Mouse (Mus musculus) CH12.LX (cell line): ENCODE measurements around the gene Eid1. TPM values are rescaled to one million over a fixed set of nuclear protein-coding genes. Genes with fewer than 3 reads are reported as not detected.

ENCODE experiments used
- DNase-seq: peaks from one replicate; pipeline ENCODE4 v3.0.0-alpha.2; 2013; ENCODE audit errors: extremely low read depth
- H3K27ac ChIP-seq: 2 replicates; pipeline ENCODE4 v1.5.1; 2012; ENCODE audit warnings: low read depth, mild to moderate bottlenecking, control low read depth, moderate library complexity; ENCODE audit not compliant: insufficient read depth
- H3K27me3 ChIP-seq: replicated peaks from 2 replicates; pipeline ENCODE3; 2012; ENCODE audit warnings: inconsistent platforms
- H3K36me3 ChIP-seq, 2 experiments: replicated peaks in 1 of 2; 2 replicates each; pipeline versions ENCODE3 to v1.6.1; 2012; ENCODE audit warnings: inconsistent platforms in 1 of 2, low read length in 1 of 2, mild to moderate bottlenecking in 1 of 2, mixed read lengths in 1 of 2, moderate library complexity in 1 of 2; ENCODE audit not compliant: control insufficient read depth in 1 of 2, insufficient read depth in 1 of 2
- H3K4me1 ChIP-seq, 2 experiments: 2 replicates each; pipeline ENCODE4 v1.6.1; 2012; ENCODE audit warnings: inconsistent platforms in 1 of 2, moderate library complexity in 1 of 2; ENCODE audit not compliant: insufficient read depth in 2 of 2, control insufficient read depth in 1 of 2
- H3K4me2 ChIP-seq: 2 replicates; pipeline ENCODE4 v1.6.1; 2012; ENCODE audit warnings: low read depth, mild to moderate bottlenecking, control low read depth; ENCODE audit not compliant: poor library complexity, insufficient read depth, severe bottlenecking
- H3K4me3 ChIP-seq, 3 experiments: fragments of 150-350 bp in 1 of 3; sonication (generic) in 1 of 3; replicated peaks in 1 of 3; 2 replicates each; pipeline versions ENCODE3 to v1.5.1; 2011 to 2012; ENCODE audit warnings: low read depth in 2 of 3, low read length in 2 of 3, mild to moderate bottlenecking in 2 of 3, moderate library complexity in 2 of 3, control low read depth in 1 of 3, improper control_type of control experiment in 1 of 3, inconsistent platforms in 1 of 3, mixed read lengths in 1 of 3; ENCODE audit not compliant: poor library complexity in 1 of 3
- H3K79me2 ChIP-seq: replicated peaks from 2 replicates; pipeline ENCODE4 v1.6.1; 2012; ENCODE audit warnings: mild to moderate bottlenecking, moderate library complexity; ENCODE audit not compliant: control insufficient read depth, poor library complexity, insufficient read depth, severe bottlenecking; ENCODE audit errors: extremely low read depth
- H3K9ac ChIP-seq: 2 replicates; pipeline ENCODE4 v1.6.1; 2012; ENCODE audit warnings: low read depth, mild to moderate bottlenecking, control low read depth, moderate library complexity; ENCODE audit not compliant: insufficient read depth
- H3K9me3 ChIP-seq: replicated peaks from 2 replicates; pipeline ENCODE3; 2012; ENCODE audit warnings: low read length, inconsistent platforms, mixed read lengths
- BHLHE40 ChIP-seq: IDR thresholded peaks from 2 replicates; pipeline ENCODE4 v1.6.1; 2011; ENCODE audit warnings: mild to moderate bottlenecking, low read depth, low read length, improper control_type of control experiment
- CHD1 ChIP-seq: IDR thresholded peaks from 2 replicates; pipeline ENCODE4 v1.6.1; 2012; ENCODE audit warnings: low read depth, low read length, improper control_type of control experiment, inconsistent platforms
- E2F4 ChIP-seq: IDR thresholded peaks from 2 replicates; pipeline ENCODE4 v1.6.1; 2011; ENCODE audit warnings: low read depth, low read length, improper control_type of control experiment; ENCODE audit not compliant: insufficient replicate concordance
- EP300 ChIP-seq: IDR thresholded peaks from 2 replicates; pipeline ENCODE4 v1.6.1; 2011; ENCODE audit warnings: low read length, improper control_type of control experiment
- ETS1 ChIP-seq: conservative IDR thresholded peaks from 2 replicates; pipeline ENCODE4 v1.6.1; 2012; ENCODE audit warnings: low read depth, mild to moderate bottlenecking, inconsistent platforms, low read length, improper control_type of control experiment, moderate library complexity
- IRF4 ChIP-seq: IDR thresholded peaks from 2 replicates; pipeline ENCODE4 v1.6.1; 2014; ENCODE audit warnings: low read depth, mild to moderate bottlenecking, inconsistent platforms, low read length, improper control_type of control experiment
- JUND ChIP-seq: conservative IDR thresholded peaks from 2 replicates; pipeline ENCODE4 v1.6.1; 2011; ENCODE audit warnings: low read depth, low read length, improper control_type of control experiment
- KAT2A ChIP-seq: IDR thresholded peaks from 2 replicates; pipeline ENCODE4 v1.6.1; 2012; ENCODE audit warnings: low read length, improper control_type of control experiment, inconsistent platforms; ENCODE audit not compliant: insufficient replicate concordance
- MAFK ChIP-seq: IDR thresholded peaks from 2 replicates; pipeline ENCODE4 v1.6.1; 2011; ENCODE audit warnings: low read length, improper control_type of control experiment; ENCODE audit not compliant: insufficient replicate concordance
- MEF2A ChIP-seq: IDR thresholded peaks from 2 replicates; pipeline ENCODE4 v1.6.1; 2014; ENCODE audit warnings: low read depth, mild to moderate bottlenecking, inconsistent platforms, low read length, improper control_type of control experiment, borderline replicate concordance
- MXI1 ChIP-seq: IDR thresholded peaks from 2 replicates; pipeline ENCODE4 v1.6.1; 2011; ENCODE audit warnings: mild to moderate bottlenecking, low read depth, low read length, improper control_type of control experiment
- NELFE ChIP-seq: IDR thresholded peaks from 2 replicates; pipeline ENCODE4 v1.6.1; 2011; ENCODE audit warnings: low read depth, low read length, improper control_type of control experiment
- NRF1 ChIP-seq: IDR thresholded peaks from 2 replicates; pipeline ENCODE4 v1.6.1; 2014; ENCODE audit warnings: low read depth, mild to moderate bottlenecking, inconsistent platforms, low read length, improper control_type of control experiment, moderate library complexity
- PAX5 ChIP-seq: IDR thresholded peaks from 2 replicates; pipeline ENCODE4 v1.6.1; 2012; ENCODE audit warnings: low read length, inconsistent platforms, mixed read lengths
- POLR2A ChIP-seq: IDR thresholded peaks from 2 replicates; pipeline ENCODE4 v1.6.1; 2011; ENCODE audit warnings: low read depth, mild to moderate bottlenecking, improper control_type of control experiment, low read length
- POLR2AphosphoS2 ChIP-seq: IDR thresholded peaks from 2 replicates; pipeline ENCODE4 v1.6.1; 2011; ENCODE audit warnings: low read depth, low read length, improper control_type of control experiment
- RAD21 ChIP-seq: IDR thresholded peaks from 2 replicates; pipeline ENCODE4 v1.6.1; 2011; ENCODE audit warnings: low read depth, mild to moderate bottlenecking, low read length, improper control_type of control experiment, moderate library complexity
- TBP ChIP-seq: conservative IDR thresholded peaks from 2 replicates; pipeline ENCODE4 v1.6.1; 2011; ENCODE audit warnings: low read depth, low read length, improper control_type of control experiment
- USF1 ChIP-seq: IDR thresholded peaks from 2 replicates; pipeline ENCODE4 v1.6.1; 2014; ENCODE audit warnings: low read depth, mild to moderate bottlenecking, inconsistent platforms, low read length, improper control_type of control experiment
- ZC3H11A ChIP-seq: IDR thresholded peaks from 2 replicates; pipeline ENCODE4 v1.6.1; 2012; ENCODE audit warnings: low read depth, mild to moderate bottlenecking, inconsistent platforms, low read length, improper control_type of control experiment
- ZNF384 ChIP-seq: IDR thresholded peaks from 2 replicates; pipeline ENCODE4 v1.6.1; 2012; ENCODE audit warnings: low read depth, low read length, improper control_type of control experiment, inconsistent platforms
- dilution Hi-C: fragments of 300-500 bp; cut with MboI; formaldehyde crosslinking; loops from 2 replicates; pipeline ENCODE4 v1.14.3; 2020; ENCODE audit warnings: low sequenced_read_pairs; ENCODE audit not compliant: extremely low pct_unique_long_range_greater_than_20kb, extremely low pct_ligation_motif_present
- in situ Hi-C: fragments of 300-500 bp; cut with MboI; formaldehyde crosslinking; loops from 3 replicates; pipeline ENCODE4 v1.14.3; 2019; ENCODE audit warnings: low sequenced_read_pairs, low pct_ligation_motif_present, low pct_unique_long_range_greater_than_20kb, mixed read lengths
- polyA plus RNA-seq: library from polyadenylated mRNA; unstranded; fragments of >175 nt; gene quantifications from 2 replicates; pipeline ENCODE4 v1.2.1, GENCODE M21; 2012; ENCODE audit warnings: low read depth; ENCODE audit not compliant: insufficient read length
- total RNA-seq, 2 experiments: library from RNA; depleted of rRNA; stranded (reverse); fragments of 300-350 nt in 1 of 2; fragments of >200 nt in 1 of 2; gene quantifications; 2 replicates each; pipeline ENCODE4 v1.2.3; 2012 to 2014

The Eid1 gene
- total and polyA plus RNA-seq, 3 experiments, result 15.4 to 39.8 (median 20.4) TPM

DNA sequence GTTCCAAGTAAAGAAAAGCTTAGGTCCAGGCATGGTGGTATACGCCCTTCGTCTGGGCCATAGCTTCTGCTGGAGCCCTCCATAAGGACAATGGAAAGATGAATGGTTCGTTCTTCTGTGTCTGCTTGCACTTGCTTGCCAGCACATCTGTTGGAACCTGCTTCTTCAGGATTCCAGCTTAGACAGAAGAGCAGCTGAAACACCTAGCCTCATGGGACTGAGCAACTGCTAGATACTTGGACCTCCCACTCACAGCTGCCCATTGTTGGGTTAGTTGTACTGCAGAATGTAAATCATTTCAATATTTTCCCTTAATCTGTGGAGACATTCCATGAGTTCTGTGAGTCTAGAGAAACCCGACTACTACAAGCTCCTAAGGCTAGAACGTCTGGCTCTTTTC is 22.9 kb upstream of the Eid1 start:
- H3K36me3 ChIP-seq, result no peaks in the 10 kb centered on the region
- in situ Hi-C loops, result loop anchor here (25.0 kb wide), 1 partner anchor 387 kb away; the partner anchor contains the start of gene Fgf7

DNA sequence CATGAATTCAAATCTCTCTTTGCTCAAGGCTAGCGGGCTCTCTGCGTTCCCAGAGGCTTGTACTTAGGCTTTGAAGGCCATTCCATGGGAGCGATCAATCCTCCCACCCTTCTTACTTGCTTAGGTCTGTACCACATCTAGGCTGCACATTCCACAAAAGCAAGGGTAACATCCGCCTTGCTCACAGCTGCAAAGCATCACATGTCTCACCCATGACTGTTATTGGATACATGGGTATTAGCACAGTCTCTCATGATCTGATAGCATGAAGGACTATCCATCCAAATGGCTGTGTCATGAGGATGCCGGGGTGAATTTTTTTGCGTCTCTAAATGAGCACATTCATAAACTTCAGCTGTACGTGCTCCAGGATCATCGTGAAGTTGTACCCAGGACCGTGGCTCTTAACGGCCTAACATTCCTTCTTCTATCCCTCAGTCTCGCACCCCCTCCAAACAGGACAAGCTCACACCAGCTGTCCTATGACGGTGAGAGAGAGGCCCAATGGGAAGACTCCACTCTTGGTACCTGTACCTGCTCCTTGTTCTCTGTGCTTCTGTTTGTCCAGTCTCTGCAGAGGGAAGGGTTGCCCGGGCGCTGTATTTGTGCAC is 22.0 kb upstream of the Eid1 start:
- in situ Hi-C loops, result loop anchor here (25.0 kb wide), 1 partner anchor 386 kb away; the partner anchor contains the start of gene Fgf7
- Histone ChIP-seq H3K27me3 (no peaks in the 10 kb centered on the region), H3K4me1 (peaks cover 0 to 6% of the 10 kb centered on the region in 2 experiments; a peak in 1 of 4 replicates), H3K4me2 (no peak overlapping the region), H3K9me3 (no peaks in the 10 kb centered on the region), H3K4me3 (no peak overlapping the region), H3K9ac (no peak overlapping the region), H3K79me2 (no peaks in the 10 kb centered on the region), H3K27ac (no peak overlapping the region), H3K36me3 (no peaks in the 10 kb centered on the region)
- dilution Hi-C loops, result no loop called here
- no peak for DNase-seq
- TF ChIP-seq POLR2AphosphoS2 (no peak), MEF2A (no peak), RAD21 (no peak), MAFK (no peak), CHD1 (no peak), EP300 (no peak), IRF4 (no peak), NRF1 (no peak), BHLHE40 (no peak), POLR2A (no peak), ZNF384 (no peak), ETS1 (no peak), E2F4 (no peak), MXI1 (no peak), TBP (no peak), PAX5 (no peak), KAT2A (no peak)
- TF ChIP-seq, all 38 proteins: peak for 0

More for the DNA sequence above, 22.9 kb upstream of the Eid1 start:
- Histone ChIP-seq H3K79me2 (no peaks in the 10 kb centered on the region), H3K9me3 (no peaks in the 10 kb centered on the region), H3K4me3 (no peak overlapping the region), H3K27ac (no peak overlapping the region), H3K4me1 (peaks cover 0 to 6% of the 10 kb centered on the region in 2 experiments; a peak in 1 of 4 replicates), H3K27me3 (no peaks in the 10 kb centered on the region), H3K9ac (no peak overlapping the region), H3K4me2 (no peak overlapping the region)
- dilution Hi-C loops, result no loop called here
- no peak for TF ChIP-seq NRF1
- TF ChIP-seq USF1, result no peak
- no peak for TF ChIP-seq ZC3H11A
- no peak for TF ChIP-seq NELFE
- TF ChIP-seq JUND, result no peak
- TF ChIP-seq E2F4, result no peak
- TF ChIP-seq POLR2A, result no peak
- no peak for TF ChIP-seq PAX5
- no peak for TF ChIP-seq KAT2A
- TF ChIP-seq TBP, result no peak
- no peak for DNase-seq
